Mouse (Mus musculus): ENCODE measurements around the gene Chd3. TPM values are rescaled to one million over a fixed set of nuclear protein-coding genes. Genes with fewer than 3 reads are reported as not detected.

The Chd3 gene
- polyA plus RNA-seq, 1 experiment from 2014 or later = 56.9 TPM

DNA sequence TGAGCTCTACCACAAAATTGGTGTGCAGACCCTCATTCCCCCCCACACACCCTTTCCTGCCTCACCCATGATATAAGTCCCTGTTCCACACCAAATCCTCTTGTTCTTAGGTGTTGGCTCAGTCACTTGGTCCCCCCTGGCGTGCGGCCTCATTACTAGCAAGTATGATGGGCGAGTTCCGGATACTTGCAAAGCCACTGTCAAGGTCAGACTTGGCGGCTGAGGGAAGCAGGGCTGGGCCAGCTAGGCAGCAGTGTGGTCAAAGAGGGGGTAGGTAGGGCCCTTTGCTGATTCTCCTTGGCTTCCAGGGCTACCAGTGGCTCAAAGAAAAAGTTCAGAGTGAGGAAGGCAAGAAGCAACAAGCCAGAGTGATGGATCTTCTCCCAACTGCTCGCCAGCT, 38.1 kb downstream of the Chd3 start:
- Histone ChIP-seq H3K27me3 (ENCODE audit: control insufficient read depth, insufficient read depth, low read depth, low read length) (peaks cover 13% of the 10 kb centered on the region), H3K27ac (ENCODE audit: low read length) (no peak overlapping the region), H3K4me3 (ENCODE audit: low read length) (no peak overlapping the region), H3K4me2 (ENCODE audit: low read depth, low read length) (peak overlapping the region; percentile 79), H3K36me3 (ENCODE audit: control insufficient read depth, insufficient read depth, low read length) (no peaks in the 10 kb centered on the region), H3K9me3 (ENCODE audit: control insufficient read depth, low read length) (no peaks in the 10 kb centered on the region), H3K4me1 (replicated peaks; ENCODE audit: control insufficient read depth, insufficient read depth, low read length) (peaks cover 23% of the 10 kb centered on the region), H3K9ac (ENCODE audit: low read length) (no peak overlapping the region; the same call in 1 of the 2 replicates)
- no peak for ATAC-seq (ENCODE audit: low read depth)
- 85% methylated on average over 6 of the region's 6 CpGs for WGBS

- H3K9me3 ChIP-seq (ENCODE audit: control insufficient read depth, low read length) = no peaks in the 10 kb centered on the region
- no peak overlapping the region for H3K4me2 ChIP-seq (ENCODE audit: low read depth, low read length)
- H3K9ac ChIP-seq (ENCODE audit: low read length) = no peak overlapping the region
- H3K27ac ChIP-seq (ENCODE audit: low read length) = no peak overlapping the region
- H3K36me3 ChIP-seq (ENCODE audit: control insufficient read depth, insufficient read depth, low read length) = no peaks in the 10 kb centered on the region
- H3K4me1 ChIP-seq (replicated peaks; ENCODE audit: control insufficient read depth, insufficient read depth, low read length) = peaks cover 32% of the 10 kb centered on the region
- H3K4me3 ChIP-seq (ENCODE audit: low read length) = no peak overlapping the region
- 88% methylated on average over 6 of the region's 6 CpGs for WGBS
- peaks cover 13% of the 10 kb centered on the region for H3K27me3 ChIP-seq (ENCODE audit: control insufficient read depth, insufficient read depth, low read depth, low read length)
- no peak for ATAC-seq (ENCODE audit: low read depth)
Measured at GRCm38 (mm10) chr11:69328517-69328916, 40.7 kb downstream of the Chd3 start.

DNA sequence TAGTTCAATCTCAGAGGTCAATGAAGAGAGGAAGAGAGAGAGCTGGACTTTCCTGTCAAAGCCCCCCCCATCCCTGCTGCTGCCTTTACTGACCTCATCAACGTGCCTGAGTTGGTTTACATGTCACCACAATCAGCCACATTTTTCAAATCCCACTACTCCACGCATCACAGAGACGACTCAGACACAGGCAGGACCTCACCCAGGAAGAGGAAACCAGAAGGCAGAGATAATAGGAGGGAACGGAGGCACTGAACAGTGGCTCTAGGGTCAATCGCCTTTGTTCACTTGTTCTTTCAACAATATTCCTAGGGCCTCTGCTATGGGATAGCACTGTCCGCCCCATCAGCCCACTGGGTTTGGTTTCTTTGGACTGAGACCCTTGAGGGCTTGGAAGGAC, 41.6 kb downstream of the Chd3 start:
- Histone ChIP-seq H3K36me3 (ENCODE audit: control insufficient read depth, insufficient read depth, low read length) (no peaks in the 10 kb centered on the region), H3K27me3 (ENCODE audit: control insufficient read depth, insufficient read depth, low read depth, low read length) (peaks cover 13% of the 10 kb centered on the region), H3K9ac (ENCODE audit: low read length) (no peak overlapping the region), H3K27ac (ENCODE audit: low read length) (no peak overlapping the region), H3K4me1 (replicated peaks; ENCODE audit: control insufficient read depth, insufficient read depth, low read length) (peaks cover 30% of the 10 kb centered on the region), H3K9me3 (ENCODE audit: control insufficient read depth, low read length) (no peaks in the 10 kb centered on the region), H3K4me3 (ENCODE audit: low read length) (no peak overlapping the region), H3K4me2 (ENCODE audit: low read depth, low read length) (no peak overlapping the region)
- no peak for ATAC-seq (ENCODE audit: low read depth)
- 42% methylated on average over 6 of the region's 6 CpGs for WGBS

DNA sequence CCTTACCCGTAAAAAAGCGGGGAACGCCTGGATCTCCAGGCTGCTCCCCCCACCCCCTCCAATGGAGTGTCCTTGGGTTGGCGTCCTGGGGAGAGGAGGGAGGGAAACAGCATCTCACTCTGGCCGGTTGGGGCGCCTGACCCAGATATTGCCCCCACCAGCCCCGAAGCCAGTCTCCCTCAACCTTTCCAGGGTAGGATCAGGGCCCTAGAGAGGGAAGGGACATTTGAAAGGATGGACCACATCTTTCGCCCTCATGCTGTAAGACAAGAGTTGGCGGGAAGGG, 42.1 kb downstream of the Chd3 start:
- H3K9me3 ChIP-seq (ENCODE audit: control insufficient read depth, low read length) = no peaks in the 10 kb centered on the region
- peaks cover 30% of the 10 kb centered on the region for H3K4me1 ChIP-seq (replicated peaks; ENCODE audit: control insufficient read depth, insufficient read depth, low read length)
- ATAC-seq (ENCODE audit: low read depth) = no peak
- peaks cover 13% of the 10 kb centered on the region for H3K27me3 ChIP-seq (ENCODE audit: control insufficient read depth, insufficient read depth, low read depth, low read length)
- H3K27ac ChIP-seq (ENCODE audit: low read length) = no peak overlapping the region
- 0 out of 2 replicates have a peak overlapping the region, but pooled peaks have one; percentile 100 for H3K4me2 ChIP-seq (ENCODE audit: low read depth, low read length)
- H3K36me3 ChIP-seq (ENCODE audit: control insufficient read depth, insufficient read depth, low read length) = no peaks in the 10 kb centered on the region
- H3K9ac ChIP-seq (ENCODE audit: low read length) = no peak overlapping the region
- 15% methylated on average over 9 of the region's 9 CpGs for WGBS
- H3K4me3 ChIP-seq (ENCODE audit: low read length) = no peak overlapping the region

GRCm38 (mm10) chr11:69326408-69327156, 42.6 kb downstream of the Chd3 start:
- Histone ChIP-seq H3K27me3 (ENCODE audit: control insufficient read depth, insufficient read depth, low read depth, low read length) (peaks cover 13% of the 10 kb centered on the region), H3K4me3 (ENCODE audit: low read length) (peak overlapping the region; percentile 61), H3K36me3 (ENCODE audit: control insufficient read depth, insufficient read depth, low read length) (no peaks in the 10 kb centered on the region), H3K4me2 (ENCODE audit: low read depth, low read length) (peak overlapping the region; percentile 100), H3K9me3 (ENCODE audit: control insufficient read depth, low read length) (no peaks in the 10 kb centered on the region), H3K9ac (ENCODE audit: low read length) (peak overlapping the region; percentile 67), H3K4me1 (replicated peaks; ENCODE audit: control insufficient read depth, insufficient read depth, low read length) (peaks cover 33% of the 10 kb centered on the region), H3K27ac (ENCODE audit: low read length) (no peak overlapping the region)
- WGBS = under 1% methylated on average over 45 of the region's 45 CpGs
- ATAC-seq (ENCODE audit: low read depth) = 0 out of 2 replicates have a peak, but pooled peaks have one; percentile 6

GRCm38 (mm10) chr11:69325628-69326407, 43.4 kb downstream of the Chd3 start, which contains the start of gene Kcnab3:
TSS of gene Kcnab3 (plus strand) at chr11:69326258.
- H3K4me3 ChIP-seq (ENCODE audit: low read length) = peak within 1 kb of the TSS; percentile 61
- H3K9ac ChIP-seq (ENCODE audit: low read length) = peak within 1 kb of the TSS; percentile 67
- H3K4me1 ChIP-seq (replicated peaks; ENCODE audit: control insufficient read depth, insufficient read depth, low read length) = peaks cover 30% of the 10 kb centered on the region
- H3K4me2 ChIP-seq (ENCODE audit: low read depth, low read length) = peak within 1 kb of the TSS; percentile 100
- peak; percentile 70 for ATAC-seq (ENCODE audit: low read depth)
- 10% methylated on average over 26 of the region's 26 CpGs for WGBS
- peaks cover 13% of the 10 kb centered on the region for H3K27me3 ChIP-seq (ENCODE audit: control insufficient read depth, insufficient read depth, low read depth, low read length)
- no peaks in the 10 kb centered on the region for H3K9me3 ChIP-seq (ENCODE audit: control insufficient read depth, low read length)
- H3K27ac ChIP-seq (ENCODE audit: low read length) = peak within 1 kb of the TSS; percentile 44
- H3K36me3 ChIP-seq (ENCODE audit: control insufficient read depth, insufficient read depth, low read length) = no peaks in the 10 kb centered on the region

- no peak overlapping the region for H3K9ac ChIP-seq (ENCODE audit: low read length)
- H3K27ac ChIP-seq (ENCODE audit: low read length) = no peak overlapping the region
- WGBS = 81% methylated on average over 6 of the region's 6 CpGs
- peaks cover 13% of the 10 kb centered on the region for H3K27me3 ChIP-seq (ENCODE audit: control insufficient read depth, insufficient read depth, low read depth, low read length)
- H3K4me1 ChIP-seq (replicated peaks; ENCODE audit: control insufficient read depth, insufficient read depth, low read length) = peaks cover 30% of the 10 kb centered on the region
- peaks cover 3% of the 10 kb centered on the region for H3K36me3 ChIP-seq (ENCODE audit: control insufficient read depth, insufficient read depth, low read length)
- no peaks in the 10 kb centered on the region for H3K9me3 ChIP-seq (ENCODE audit: control insufficient read depth, low read length)
- no peak for ATAC-seq (ENCODE audit: low read depth)
- H3K4me3 ChIP-seq (ENCODE audit: low read length) = no peak overlapping the region; the same call in 1 of the 2 replicates
- peak overlapping the region; percentile 77; the same call in 1 of the 2 replicates for H3K4me2 ChIP-seq (ENCODE audit: low read depth, low read length)
Measured at GRCm38 (mm10) chr11:69324749-69325148, 44.5 kb downstream of the Chd3 start.

GRCm38 (mm10) chr11:69323667-69324111, 45.5 kb downstream of the Chd3 start, which contains the start of the genes Cntrob and Trappc1:
TSS of gene Cntrob (minus strand) at chr11:69323775.
TSS of gene Trappc1 (plus strand) at chr11:69323980.
- ATAC-seq (ENCODE audit: low read depth) = peak; percentile 96
- peaks cover 13% of the 10 kb centered on the region for H3K27me3 ChIP-seq (ENCODE audit: control insufficient read depth, insufficient read depth, low read depth, low read length)
- peak within 1 kb of the TSS; percentile 77 for H3K4me2 ChIP-seq (ENCODE audit: low read depth, low read length)

More at GRCm38 (mm10) chr11:69323667-69324111, 45.5 kb downstream of the Chd3 start, which contains the start of the genes Cntrob and Trappc1:
- Histone ChIP-seq H3K9ac (ENCODE audit: low read length) (peak within 1 kb of the TSS; percentile 79), H3K27ac (ENCODE audit: low read length) (peak within 1 kb of the TSS; percentile 77), H3K4me1 (replicated peaks; ENCODE audit: control insufficient read depth, insufficient read depth, low read length) (peaks cover 30% of the 10 kb centered on the region), H3K4me3 (ENCODE audit: low read length) (peak within 1 kb of the TSS; percentile 68), H3K36me3 (ENCODE audit: control insufficient read depth, insufficient read depth, low read length) (peaks cover 11% of the 10 kb centered on the region), H3K9me3 (ENCODE audit: control insufficient read depth, low read length) (no peaks in the 10 kb centered on the region)
- under 1% methylated on average over 30 of the region's 30 CpGs for WGBS
